Mouse (Mus musculus): ENCODE data around the gene Olfr981. TPM values are rescaled to one million over a fixed set of nuclear protein-coding genes. Genes with fewer than 3 reads are reported as not detected.

Gene Olfr981
- polyA plus RNA-seq (2014; fragmentation: Illumina TruSeq; extraction: RNeasy Lipid Tissue Mini Kit (QIAGEN cat#74804); ENCODE audit: low replicate concordance) = not detected

GRCm38 (mm10) chr9:40021164-40021563 lies at the start of gene Olfr981:
Gene Olfr981 (plus strand): TSS chr9:40021464.

GRCm38 (mm10) chr9:39991813-39992212 lies 29.5 kb upstream of the Olfr981 start, which contains the start of gene Olfr978:
Gene Olfr978 (plus strand): TSS chr9:39992113.

GRCm38 (mm10) chr9:40003365-40003764 lies 17.9 kb upstream of the Olfr981 start, which contains the start of gene Olfr979:
Gene Olfr979 (minus strand): TSS chr9:40003465.

GRCm38 (mm10) chr9:40009482-40009881 lies 11.8 kb upstream of the Olfr981 start, which contains the start of gene Olfr980:
Gene Olfr980 (minus strand): TSS chr9:40009582.

GRCm38 (mm10) chr9:40073529-40073928 lies 52.3 kb downstream of the Olfr981 start, which contains the start of gene Olfr982:
Gene Olfr982 (plus strand): TSS chr9:40073829.

Other genes starting within 250 kb of the Olfr981 start
- not detected for gene Olfr968, start 238.2 kb upstream of the Olfr981 start, polyA plus RNA-seq (2014; fragmentation: Illumina TruSeq; extraction: RNeasy Lipid Tissue Mini Kit (QIAGEN cat#74804); ENCODE audit: low replicate concordance)
- gene Olfr969, start 230.5 kb upstream of the Olfr981 start, polyA plus RNA-seq (2014; fragmentation: Illumina TruSeq; extraction: RNeasy Lipid Tissue Mini Kit (QIAGEN cat#74804); ENCODE audit: low replicate concordance) = not detected
- gene Olfr970, start 212.6 kb upstream of the Olfr981 start, polyA plus RNA-seq (2014; fragmentation: Illumina TruSeq; extraction: RNeasy Lipid Tissue Mini Kit (QIAGEN cat#74804); ENCODE audit: low replicate concordance) = not detected
- not detected for gene Olfr971, start 184.6 kb upstream of the Olfr981 start, polyA plus RNA-seq (2014; fragmentation: Illumina TruSeq; extraction: RNeasy Lipid Tissue Mini Kit (QIAGEN cat#74804); ENCODE audit: low replicate concordance)
- not detected for gene Olfr972, start 155.0 kb upstream of the Olfr981 start, polyA plus RNA-seq (2014; fragmentation: Illumina TruSeq; extraction: RNeasy Lipid Tissue Mini Kit (QIAGEN cat#74804); ENCODE audit: low replicate concordance)
- gene Olfr229, start 114.1 kb upstream of the Olfr981 start, polyA plus RNA-seq (2014; fragmentation: Illumina TruSeq; extraction: RNeasy Lipid Tissue Mini Kit (QIAGEN cat#74804); ENCODE audit: low replicate concordance) = not detected
- not detected for gene Olfr974, start 84.0 kb upstream of the Olfr981 start, polyA plus RNA-seq (2014; fragmentation: Illumina TruSeq; extraction: RNeasy Lipid Tissue Mini Kit (QIAGEN cat#74804); ENCODE audit: low replicate concordance)
- not detected for gene Olfr975, start 69.4 kb upstream of the Olfr981 start, polyA plus RNA-seq (2014; fragmentation: Illumina TruSeq; extraction: RNeasy Lipid Tissue Mini Kit (QIAGEN cat#74804); ENCODE audit: low replicate concordance)
- not detected for gene Olfr976, start 60.3 kb upstream of the Olfr981 start, polyA plus RNA-seq (2014; fragmentation: Illumina TruSeq; extraction: RNeasy Lipid Tissue Mini Kit (QIAGEN cat#74804); ENCODE audit: low replicate concordance)
- not detected for gene Olfr978, start 29.4 kb upstream of the Olfr981 start, polyA plus RNA-seq (2014; fragmentation: Illumina TruSeq; extraction: RNeasy Lipid Tissue Mini Kit (QIAGEN cat#74804); ENCODE audit: low replicate concordance)
- not detected for gene Olfr979, start 18.0 kb upstream of the Olfr981 start, polyA plus RNA-seq (2014; fragmentation: Illumina TruSeq; extraction: RNeasy Lipid Tissue Mini Kit (QIAGEN cat#74804); ENCODE audit: low replicate concordance)
- gene Olfr980, start 11.9 kb upstream of the Olfr981 start, polyA plus RNA-seq (2014; fragmentation: Illumina TruSeq; extraction: RNeasy Lipid Tissue Mini Kit (QIAGEN cat#74804); ENCODE audit: low replicate concordance) = not detected
- not detected for gene Olfr982, start 52.4 kb downstream of the Olfr981 start, polyA plus RNA-seq (2014; fragmentation: Illumina TruSeq; extraction: RNeasy Lipid Tissue Mini Kit (QIAGEN cat#74804); ENCODE audit: low replicate concordance)
- not detected for gene Olfr983, start 72.1 kb downstream of the Olfr981 start, polyA plus RNA-seq (2014; fragmentation: Illumina TruSeq; extraction: RNeasy Lipid Tissue Mini Kit (QIAGEN cat#74804); ENCODE audit: low replicate concordance)
- gene Olfr984, start 92.7 kb downstream of the Olfr981 start, polyA plus RNA-seq (2014; fragmentation: Illumina TruSeq; extraction: RNeasy Lipid Tissue Mini Kit (QIAGEN cat#74804); ENCODE audit: low replicate concordance) = not detected
- gene Olfr985, start 108.7 kb downstream of the Olfr981 start, polyA plus RNA-seq (2014; fragmentation: Illumina TruSeq; extraction: RNeasy Lipid Tissue Mini Kit (QIAGEN cat#74804); ENCODE audit: low replicate concordance) = not detected
- not detected for gene Tmem225, start 126.7 kb downstream of the Olfr981 start, polyA plus RNA-seq (2014; fragmentation: Illumina TruSeq; extraction: RNeasy Lipid Tissue Mini Kit (QIAGEN cat#74804); ENCODE audit: low replicate concordance)
- not detected for gene Olfr986, start 159.5 kb downstream of the Olfr981 start, polyA plus RNA-seq (2014; fragmentation: Illumina TruSeq; extraction: RNeasy Lipid Tissue Mini Kit (QIAGEN cat#74804); ENCODE audit: low replicate concordance)
- 1.4 TPM for gene Zfp202, start 170.9 kb downstream of the Olfr981 start, polyA plus RNA-seq (2014; fragmentation: Illumina TruSeq; extraction: RNeasy Lipid Tissue Mini Kit (QIAGEN cat#74804); ENCODE audit: low replicate concordance)
- 0.63 TPM for gene Scn3b, start 247.8 kb downstream of the Olfr981 start, polyA plus RNA-seq (2014; fragmentation: Illumina TruSeq; extraction: RNeasy Lipid Tissue Mini Kit (QIAGEN cat#74804); ENCODE audit: low replicate concordance)

Data from small intestine, adult 10 weeks (tissue).